In the genomic region with DNA sequence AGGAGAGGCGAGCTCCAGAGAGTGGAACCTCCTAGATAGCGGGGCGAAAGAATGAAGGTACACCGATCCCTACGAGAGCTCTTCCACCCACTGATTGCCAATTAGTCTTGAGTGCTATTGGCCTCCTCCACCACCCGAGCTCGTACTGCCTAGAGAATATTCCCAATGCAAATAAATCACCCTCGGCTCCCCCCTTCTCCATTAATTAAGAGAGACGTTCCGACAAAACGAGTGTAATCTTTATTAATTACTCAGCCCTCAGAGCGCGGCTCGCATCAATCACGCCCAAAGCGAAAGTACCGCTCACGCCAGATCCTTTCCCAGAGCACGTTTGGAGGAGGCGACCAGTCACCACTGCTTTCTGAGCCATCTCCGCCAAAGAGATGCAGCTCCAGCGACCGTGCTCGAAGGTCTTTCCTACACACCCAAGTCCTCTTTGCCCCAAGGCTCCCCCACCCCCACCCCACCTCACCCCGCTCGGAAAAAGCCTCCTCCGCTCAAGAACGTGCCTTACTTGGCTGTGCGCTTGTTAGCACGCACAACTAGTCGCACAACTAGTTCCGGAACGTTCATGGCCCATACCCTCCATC, we compare ENCODE assay signal across 8 mouse cellular contexts. TPM values are rescaled to one million over a fixed set of nuclear protein-coding genes. Genes with fewer than 3 reads are reported as not detected.
DNase-seq lines count a peak whose midpoint lies in the region; ATAC-seq and TF ChIP-seq lines count a peak whose summit lies in the region.

No protein-coding gene starts in this region.

- ATAC-seq in heart, embryonic 11.5 days (replicated peaks; ENCODE audit: insufficient number of reproducible peaks, low FRiP score, low TSS enrichment): no peak
- peak; percentile 33; the same call in 1 of the 2 replicates for ATAC-seq in heart, postnatal 0 days (ENCODE audit: insufficient read depth, low read depth)
- ATAC-seq in liver, postnatal 0 days: no peak
- no peak for ATAC-seq in erythroid progenitor cell, adult 5-6 weeks (replicated peaks; ENCODE audit: low FRiP score, poor library complexity, severe bottlenecking)
- no peak for ATAC-seq in erythroblast, adult 5-6 weeks (replicated peaks; ENCODE audit: low FRiP score, poor library complexity, severe bottlenecking)

- no peak for TF ChIP-seq CTCF in heart, postnatal 0 days (IDR thresholded peaks at IDR 0.05; ENCODE audit: low read depth)
- no peak for TF ChIP-seq CTCF in liver, postnatal 0 days (IDR thresholded peaks at IDR 0.05; ENCODE audit: low read depth)

- H3K9ac ChIP-seq in heart, embryonic 11.5 days (ENCODE audit: low read depth, low read length): no peak overlapping the region
- no peak overlapping the region; the same call in 1 of the 2 replicates for H3K9ac ChIP-seq in heart, postnatal 0 days (replicated peaks; ENCODE audit: low read depth, low read length)
- no peak overlapping the region for H3K9ac ChIP-seq in liver, postnatal 0 days (replicated peaks)

- WGBS in heart, embryonic 11.5 days (ENCODE audit: insufficient replicate concordance): under 1% methylated on average over 33 of the region's 33 CpGs
- WGBS in heart, postnatal 0 days: under 1% methylated on average over 33 of the region's 33 CpGs
- WGBS in liver, postnatal 0 days (ENCODE audit: insufficient replicate concordance): under 1% methylated on average over 33 of the region's 33 CpGs

- H3K9me3 ChIP-seq in heart, embryonic 11.5 days (replicated peaks; ENCODE audit: control insufficient read depth, low read length): no peaks in the 10 kb centered on the region
- no peaks in the 10 kb centered on the region for H3K9me3 ChIP-seq in heart, postnatal 0 days (replicated peaks; ENCODE audit: control insufficient read depth, low read length)
- H3K9me3 ChIP-seq in liver, postnatal 0 days (ENCODE audit: low read length): no peaks in the 10 kb centered on the region

- no peak for TF ChIP-seq EP300 in heart, postnatal 0 days (IDR thresholded peaks at IDR 0.05; ENCODE audit: low read depth)
- TF ChIP-seq EP300 in liver, postnatal 0 days (IDR thresholded peaks at IDR 0.05; ENCODE audit: low read depth): no peak

- peaks cover 95% of the 10 kb centered on the region for H3K27me3 ChIP-seq in heart, embryonic 11.5 days (ENCODE audit: control insufficient read depth, insufficient read depth, low read length)
- peaks cover 97% of the 10 kb centered on the region for H3K27me3 ChIP-seq in heart, postnatal 0 days (ENCODE audit: control insufficient read depth, insufficient read depth, low read length)
- H3K27me3 ChIP-seq in liver, postnatal 0 days (ENCODE audit: insufficient read depth, low read length): peaks cover 93% of the 10 kb centered on the region

- no peaks in the 10 kb centered on the region for H3K36me3 ChIP-seq in heart, embryonic 11.5 days (ENCODE audit: control insufficient read depth, insufficient read depth, low read length)
- no peaks in the 10 kb centered on the region for H3K36me3 ChIP-seq in heart, postnatal 0 days (replicated peaks; ENCODE audit: control insufficient read depth, insufficient read depth, low read length)
- no peaks in the 10 kb centered on the region for H3K36me3 ChIP-seq in liver, postnatal 0 days (replicated peaks; ENCODE audit: insufficient read depth, low read length)

- no peak overlapping the region for H3K27ac ChIP-seq in heart, embryonic 11.5 days (ENCODE audit: low read depth, low read length)
- no peak overlapping the region for H3K27ac ChIP-seq in heart, postnatal 0 days (ENCODE audit: low read depth)
- H3K27ac ChIP-seq in liver, postnatal 0 days (ENCODE audit: low read depth): no peak overlapping the region

- peak overlapping the region; percentile 55 for H3K4me2 ChIP-seq in heart, embryonic 11.5 days
- peak overlapping the region; percentile 73 for H3K4me2 ChIP-seq in heart, postnatal 0 days (ENCODE audit: low read depth, low read length)
- peak overlapping the region; percentile 73 for H3K4me2 ChIP-seq in liver, postnatal 0 days (ENCODE audit: low read depth, low read length)

- H3K4me3 ChIP-seq in heart, embryonic 11.5 days (ENCODE audit: low read depth, low read length): peak overlapping the region; percentile 32
- peak overlapping the region; percentile 64 for H3K4me3 ChIP-seq in heart, postnatal 0 days (ENCODE audit: low read depth, low read length)
- peak overlapping the region; percentile 48 for H3K4me3 ChIP-seq in liver, postnatal 0 days (ENCODE audit: low read depth, low read length)

- DNase-seq in heart, adult 8-10 months (ENCODE audit: low spot score): no peak
- peak; percentile 20 for DNase-seq in brain, adult 2 months (ENCODE audit: low read depth, low spot score)
- no peak for DNase-seq in heart, postnatal 0 days (ENCODE audit: low spot score)
- DNase-seq in liver, postnatal 0 days: no peak
- DNase-seq in spleen, postnatal 14 days (ENCODE audit: low spot score in 2 of 2): no peak

- H3K4me1 ChIP-seq in heart, embryonic 11.5 days (ENCODE audit: control insufficient read depth, insufficient read depth, low read length): 0 out of 2 replicates have a peak, but pooled peaks cover 4% of the 10 kb centered on the region
- H3K4me1 ChIP-seq in heart, postnatal 0 days (ENCODE audit: control insufficient read depth, insufficient read depth): peaks cover 11% of the 10 kb centered on the region; the same call in 1 of the 2 replicates
- peaks cover 5% of the 10 kb centered on the region for H3K4me1 ChIP-seq in liver, postnatal 0 days (ENCODE audit: insufficient read depth)

RNA-seq across cellular contexts. Expression of gene Pax3, which starts 6.8 kb away (rescaled TPM):
- 0.19 and 0.24 TPM in 2 replicates for polyA plus RNA-seq in heart, embryonic 11.5 days (2014; fragmentation: Nextera tagmentation; extraction: Ambion mirVana)
- not detected for total RNA-seq in heart, adult 8-10 months (2022)
- not detected in 2 replicates for total RNA-seq in heart, postnatal 0 days (2014; rRNA removed; ENCODE audit: low replicate concordance)
- polyA plus RNA-seq in heart, postnatal 0 days (2015; fragmentation: Nextera tagmentation; extraction: Ambion mirVana): 0.04 and 0.05 TPM in 2 replicates
- not detected in 2 replicates for polyA plus RNA-seq in liver, postnatal 0 days (2015; fragmentation: Nextera tagmentation; extraction: Ambion mirVana)
- not detected in 2 replicates for total RNA-seq in erythroid progenitor cell, adult 5-6 weeks (2015; ENCODE audit: low replicate concordance)
- total RNA-seq in erythroid progenitor cell, adult 5-6 weeks (2017; ENCODE audit: low replicate concordance): not detected in 2 replicates
- not detected in 2 replicates for total RNA-seq in erythroblast, adult 5-6 weeks (2015; ENCODE audit: low replicate concordance)
- not detected in 2 replicates for total RNA-seq in erythroblast, adult 5-6 weeks (2017; ENCODE audit: low replicate concordance)
